In the genomic region with DNA sequence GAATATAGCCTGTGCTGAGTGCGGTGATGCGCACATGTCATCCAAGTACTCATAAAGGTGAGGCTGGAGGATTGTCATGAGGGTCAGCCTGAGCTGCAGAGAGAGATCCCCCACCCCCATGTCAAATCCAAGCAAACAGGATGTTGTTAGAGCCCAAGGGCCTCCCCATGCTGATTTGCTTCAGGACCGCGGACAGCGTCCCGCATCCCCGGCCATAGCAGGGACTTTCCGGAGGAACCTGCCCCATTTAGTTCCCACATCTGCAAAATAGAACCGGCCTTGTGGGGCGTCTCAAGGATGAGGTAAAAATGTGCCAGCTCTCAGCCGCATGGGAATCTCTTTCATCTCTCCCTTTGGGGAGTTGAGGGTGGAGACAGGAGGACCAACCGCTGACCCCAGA, we compare ENCODE assay signal across 11 mouse cellular contexts. TPM values are rescaled to one million over a fixed set of nuclear protein-coding genes. Genes with fewer than 3 reads are reported as not detected.
DNase-seq lines count a peak whose midpoint lies in the region; ATAC-seq and TF ChIP-seq lines count a peak whose summit lies in the region.
"Had no signal": no experiment of that assay in that cellular context is flagged by ENCODE, and none has a peak within 500 bp of the region (broad histone marks: within the 10 kb centered on the region; RNA-seq: fewer than 3 reads in every experiment).

No protein-coding gene starts in this region.

- no peak overlapping the region for H3K9ac ChIP-seq in kidney, postnatal 0 days (ENCODE audit: low read depth, low read length)
- no peak overlapping the region for H3K9ac ChIP-seq in ES-Bruce4 (ENCODE audit: low read depth, poor library complexity, severe bottlenecking)
- H3K9ac ChIP-seq: liver, embryonic 13.5 days had no signal

- H3K36me3 ChIP-seq in kidney, postnatal 0 days (ENCODE audit: insufficient read depth, low read length) = no peaks in the 10 kb centered on the region
- no peaks in the 10 kb centered on the region for H3K36me3 ChIP-seq in ES-Bruce4 (ENCODE audit: control insufficient read depth, insufficient read depth, low read length, poor library complexity, severe bottlenecking)
- H3K36me3 ChIP-seq in heart, embryonic 10.5 days = 0 out of 2 replicates have a peak, but pooled peaks cover 1% of the 10 kb centered on the region
- H3K36me3 ChIP-seq: liver, embryonic 13.5 days had no signal

- H3K4me3 ChIP-seq in kidney, postnatal 0 days (replicated peaks; ENCODE audit: low read depth, low read length) = no peak overlapping the region
- no peak overlapping the region for H3K4me3 ChIP-seq in ES-Bruce4 (ENCODE audit: low read depth, low read length)
- H3K4me3 ChIP-seq in heart, embryonic 10.5 days = no peak overlapping the region
- H3K4me3 ChIP-seq: liver, embryonic 13.5 days had no signal

- H3K9me3 ChIP-seq in kidney, postnatal 0 days (replicated peaks; ENCODE audit: low read length) = no peaks in the 10 kb centered on the region
- no peaks in the 10 kb centered on the region for H3K9me3 ChIP-seq in ES-Bruce4 (replicated peaks; ENCODE audit: control insufficient read depth, insufficient read depth, low read length, poor library complexity, severe bottlenecking)
- H3K9me3 ChIP-seq in heart, embryonic 10.5 days = no peaks in the 10 kb centered on the region
- H3K9me3 ChIP-seq: liver, embryonic 13.5 days had no signal

- H3K27ac ChIP-seq in kidney, postnatal 0 days = no peak overlapping the region
- no peak overlapping the region for H3K27ac ChIP-seq in ES-Bruce4 (ENCODE audit: insufficient read depth, low read length)
- H3K27ac ChIP-seq in heart, embryonic 10.5 days = no peak overlapping the region
- H3K27ac ChIP-seq: liver, embryonic 13.5 days had no signal

- H3K27me3 ChIP-seq in kidney, postnatal 0 days (ENCODE audit: insufficient read depth, low read length) = no peaks in the 10 kb centered on the region
- H3K27me3 ChIP-seq in ES-Bruce4 (ENCODE audit: control insufficient read depth, insufficient read depth, low read length, poor library complexity, severe bottlenecking) = no peaks in the 10 kb centered on the region
- peaks cover 50% of the 10 kb centered on the region for H3K27me3 ChIP-seq in heart, embryonic 10.5 days (ENCODE audit: insufficient read depth, poor library complexity, severe bottlenecking)

- no peaks in the 10 kb centered on the region for H3K4me1 ChIP-seq in kidney, postnatal 0 days (replicated peaks; ENCODE audit: insufficient read depth, low read length)
- peaks cover 7% of the 10 kb centered on the region for H3K4me1 ChIP-seq in ES-Bruce4 (ENCODE audit: control insufficient read depth, insufficient read depth, low read length)
- H3K4me1 ChIP-seq in heart, embryonic 10.5 days = peaks cover 9% of the 10 kb centered on the region

- ATAC-seq in kidney, postnatal 0 days (replicated peaks; ENCODE audit: low FRiP score, low read depth) = no peak
- peak; percentile 70 for ATAC-seq in granulocyte monocyte progenitor cell, adult 5-6 weeks (replicated peaks; ENCODE audit: poor library complexity, severe bottlenecking)
- no peak; the same call in 1 of the 2 replicates for ATAC-seq in monocyte, adult 5-6 weeks (replicated peaks; ENCODE audit: insufficient number of reproducible peaks, low FRiP score, low TSS enrichment, poor library complexity, severe bottlenecking)

- 10% methylated on average over 12 of the region's 12 CpGs for WGBS in kidney, postnatal 0 days
- 13% methylated on average over 12 of the region's 12 CpGs for WGBS in heart, embryonic 10.5 days

- TF ChIP-seq POLR2A in ES-Bruce4 (IDR thresholded peaks at IDR 0.05; ENCODE audit: insufficient read depth, low read length) = no peak

- no peak for TF ChIP-seq CTCF in kidney, postnatal 0 days (IDR thresholded peaks at IDR 0.05; ENCODE audit: low read depth)
- TF ChIP-seq CTCF in ES-Bruce4 (IDR thresholded peaks at IDR 0.05; ENCODE audit: low read depth, low read length) = no peak

- peak; percentile 57; the same call in 1 of the 2 replicates for TF ChIP-seq EP300 in ES-Bruce4 (IDR thresholded peaks at IDR 0.05; ENCODE audit: insufficient read depth, low read depth, low read length)

- DNase-seq in kidney, postnatal 0 days (ENCODE audit: low spot score) = peak; percentile 63
- DNase-seq in kidney, postnatal 25 days = no peak
- peak; percentile 79 for DNase-seq in 3T3-L1 (ENCODE audit: low read depth, low spot score)
- DNase-seq in heart, embryonic 10.5 days (ENCODE audit: low spot score) = no peak
- DNase-seq in heart, postnatal 36 days = no peak
- DNase-seq: liver, embryonic 13.5 days; right cerebral cortex, postnatal 4 days had no signal

- intact Hi-C loops in heart, postnatal 36 days (cut with DNase I) = no loop called here

- H3K4me2 ChIP-seq in kidney, postnatal 0 days (ENCODE audit: low read length) = no peak overlapping the region
- H3K4me2 ChIP-seq: heart, embryonic 11.5 days; liver, embryonic 13.5 days had no signal

RNA-seq across cellular contexts. Expression of gene Slc5a5, which starts 6.9 kb away (rescaled TPM):
- polyA plus RNA-seq in kidney, postnatal 0 days (2015; fragmentation: Nextera tagmentation; extraction: Ambion mirVana) = 0.09 and 0.11 TPM in 2 replicates
- 13.3 TPM in 2 replicates for polyA plus RNA-seq in ES-Bruce4 (2011; ENCODE audit: insufficient read depth, insufficient read length, low read depth, missing spikeins)
- not detected in 2 replicates for total RNA-seq in granulocyte monocyte progenitor cell, adult 5-6 weeks (2014; fragmentation: Nextera tagmentation)
- 0.15 TPM in 1 of 2 replicates, not detected in the other for total RNA-seq in granulocyte monocyte progenitor cell, adult 5-6 weeks (2017)
- not detected in 3 replicates for total RNA-seq in monocyte, adult 5-6 weeks (2017)
- polyA plus RNA-seq in heart, embryonic 10.5 days (2016; fragmentation: Nextera tagmentation; extraction: Ambion mirVana) = 0.07 and 0.29 TPM in 2 replicates
- not detected for total RNA-seq in heart, postnatal 36 days (2021)

RNA-seq across cellular contexts. Expression of gene Rpl18a, which starts 11.6 kb away (rescaled TPM):
- 5,183 and 5,941 TPM in 2 replicates for polyA plus RNA-seq in kidney, postnatal 0 days (2015; fragmentation: Nextera tagmentation; extraction: Ambion mirVana)
- 2,473 and 2,707 TPM in 2 replicates for polyA plus RNA-seq in ES-Bruce4 (2011; ENCODE audit: insufficient read depth, insufficient read length, low read depth, missing spikeins)
- total RNA-seq in granulocyte monocyte progenitor cell, adult 5-6 weeks (2014; fragmentation: Nextera tagmentation) = 5,658 and 6,549 TPM in 2 replicates
- 2,742 and 3,425 TPM in 2 replicates for total RNA-seq in granulocyte monocyte progenitor cell, adult 5-6 weeks (2017)
- total RNA-seq in monocyte, adult 5-6 weeks (2017) = 1,371 to 1,607 TPM (median 1,447 TPM) in 3 replicates
- 2,378 and 2,634 TPM in 2 replicates for polyA plus RNA-seq in heart, embryonic 10.5 days (2016; fragmentation: Nextera tagmentation; extraction: Ambion mirVana)
- total RNA-seq in heart, postnatal 36 days (2021) = 100 to 1,000 TPM; 895 to 990 TPM

RNA-seq across cellular contexts. Expression of gene Ccdc124, which starts 11.9 kb away (rescaled TPM):
- polyA plus RNA-seq in kidney, postnatal 0 days (2015; fragmentation: Nextera tagmentation; extraction: Ambion mirVana) = 87.2 and 90.3 TPM in 2 replicates
- 62.8 and 67.2 TPM in 2 replicates for polyA plus RNA-seq in ES-Bruce4 (2011; ENCODE audit: insufficient read depth, insufficient read length, low read depth, missing spikeins)
- 19.4 and 22.3 TPM in 2 replicates for total RNA-seq in granulocyte monocyte progenitor cell, adult 5-6 weeks (2014; fragmentation: Nextera tagmentation)
- total RNA-seq in granulocyte monocyte progenitor cell, adult 5-6 weeks (2017) = 35.9 and 38.9 TPM in 2 replicates
- total RNA-seq in monocyte, adult 5-6 weeks (2017) = 32.1 to 34.0 TPM (median 32.6 TPM) in 3 replicates
- 120 and 143 TPM in 2 replicates for polyA plus RNA-seq in heart, embryonic 10.5 days (2016; fragmentation: Nextera tagmentation; extraction: Ambion mirVana)
- 10 to 100 TPM; 45.2 to 49.4 TPM for total RNA-seq in heart, postnatal 36 days (2021)

RNA-seq across cellular contexts. Expression of gene Map1s, which starts 20.1 kb away (rescaled TPM):
- 32.5 and 34.1 TPM in 2 replicates for polyA plus RNA-seq in kidney, postnatal 0 days (2015; fragmentation: Nextera tagmentation; extraction: Ambion mirVana)
- 32.8 and 37.3 TPM in 2 replicates for polyA plus RNA-seq in ES-Bruce4 (2011; ENCODE audit: insufficient read depth, insufficient read length, low read depth, missing spikeins)
- 12.1 and 24.0 TPM in 2 replicates for total RNA-seq in granulocyte monocyte progenitor cell, adult 5-6 weeks (2014; fragmentation: Nextera tagmentation)
- total RNA-seq in granulocyte monocyte progenitor cell, adult 5-6 weeks (2017) = 7.4 and 7.6 TPM in 2 replicates
- 13.9 to 21.9 TPM (median 17.2 TPM) in 3 replicates for total RNA-seq in monocyte, adult 5-6 weeks (2017)
- polyA plus RNA-seq in heart, embryonic 10.5 days (2016; fragmentation: Nextera tagmentation; extraction: Ambion mirVana) = 49.6 and 58.4 TPM in 2 replicates
- total RNA-seq in heart, postnatal 36 days (2021) = 10 to 100 TPM; 18.1 to 20.3 TPM

RNA-seq across cellular contexts. Expression of gene Kcnn1, which starts 22.6 kb away (rescaled TPM):
- 4.2 and 5.5 TPM in 2 replicates for polyA plus RNA-seq in kidney, postnatal 0 days (2015; fragmentation: Nextera tagmentation; extraction: Ambion mirVana)
- polyA plus RNA-seq in ES-Bruce4 (2011; ENCODE audit: insufficient read depth, insufficient read length, low read depth, missing spikeins) = 3.2 and 3.5 TPM in 2 replicates
- total RNA-seq in granulocyte monocyte progenitor cell, adult 5-6 weeks (2014; fragmentation: Nextera tagmentation) = 0.30 and 0.49 TPM in 2 replicates
- 0.90 and 3.5 TPM in 2 replicates for total RNA-seq in granulocyte monocyte progenitor cell, adult 5-6 weeks (2017)
- not detected in 3 replicates for total RNA-seq in monocyte, adult 5-6 weeks (2017)
- polyA plus RNA-seq in heart, embryonic 10.5 days (2016; fragmentation: Nextera tagmentation; extraction: Ambion mirVana) = 1.1 and 1.6 TPM in 2 replicates
- 10 to 100 TPM; 10.4 to 13.6 TPM for total RNA-seq in heart, postnatal 36 days (2021)

Comparison
In these comparisons a context has a peak if more than half of its experiments do, and no peak if none do; other contexts are left out.
1. DNase-seq: peak in kidney, postnatal 0 days (single experiment) and 3T3-L1 (single experiment); none in kidney, postnatal 25 days (0 of 2), heart, embryonic 10.5 days (single experiment) and heart, postnatal 36 days (0 of 2).